Mouse (Mus musculus): ENCODE results near the gene Gtf3c6. TPM values are rescaled to one million over a fixed set of nuclear protein-coding genes. Genes with fewer than 3 reads are reported as not detected.

Gene Gtf3c6
- 88.1 TPM for polyA plus RNA-seq (2017; shearing (Covaris generic))

DNA sequence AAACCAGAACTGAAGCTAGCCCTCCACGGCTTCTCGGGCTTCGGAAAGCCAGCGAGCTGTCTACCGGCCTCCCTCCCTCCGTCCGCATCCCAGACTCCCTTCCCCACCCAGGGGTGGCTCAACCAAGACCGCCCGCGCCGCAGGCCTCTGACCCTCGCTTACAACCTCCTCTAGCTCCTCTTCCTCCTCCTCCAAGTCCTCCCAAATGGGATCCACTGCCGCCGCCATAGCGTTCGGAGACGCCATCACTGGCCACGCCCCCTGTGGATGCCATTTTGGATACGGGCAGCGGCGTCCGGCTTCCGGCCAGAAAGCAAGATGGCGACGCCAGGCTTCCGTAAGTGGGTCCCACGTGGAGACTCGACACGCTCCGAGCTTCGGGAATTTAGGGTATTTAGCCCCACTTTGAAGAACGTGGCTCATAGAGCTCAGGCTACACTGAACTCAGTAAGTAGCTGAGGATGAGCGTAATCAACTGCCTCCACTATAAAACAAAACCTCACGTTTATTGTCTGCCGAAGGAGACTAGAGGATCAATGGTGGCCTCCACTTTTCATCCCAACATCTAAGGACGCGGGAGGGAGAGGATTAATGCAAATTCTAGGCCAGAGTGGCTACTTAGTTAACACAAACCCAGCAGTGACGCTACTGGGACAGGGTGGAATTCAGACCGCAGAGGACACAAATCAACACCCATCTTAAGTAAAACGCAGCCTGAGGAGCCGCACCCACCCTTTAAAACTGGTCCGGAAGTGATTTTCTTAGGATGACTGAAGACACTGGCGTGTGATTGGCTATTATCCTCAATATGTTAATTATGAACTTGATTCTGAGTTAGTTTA, at the start of gene Gtf3c6:
TSS of gene Gtf3c6 (minus strand) at position 695 of the 842 bp plus-strand sequence.

DNA sequence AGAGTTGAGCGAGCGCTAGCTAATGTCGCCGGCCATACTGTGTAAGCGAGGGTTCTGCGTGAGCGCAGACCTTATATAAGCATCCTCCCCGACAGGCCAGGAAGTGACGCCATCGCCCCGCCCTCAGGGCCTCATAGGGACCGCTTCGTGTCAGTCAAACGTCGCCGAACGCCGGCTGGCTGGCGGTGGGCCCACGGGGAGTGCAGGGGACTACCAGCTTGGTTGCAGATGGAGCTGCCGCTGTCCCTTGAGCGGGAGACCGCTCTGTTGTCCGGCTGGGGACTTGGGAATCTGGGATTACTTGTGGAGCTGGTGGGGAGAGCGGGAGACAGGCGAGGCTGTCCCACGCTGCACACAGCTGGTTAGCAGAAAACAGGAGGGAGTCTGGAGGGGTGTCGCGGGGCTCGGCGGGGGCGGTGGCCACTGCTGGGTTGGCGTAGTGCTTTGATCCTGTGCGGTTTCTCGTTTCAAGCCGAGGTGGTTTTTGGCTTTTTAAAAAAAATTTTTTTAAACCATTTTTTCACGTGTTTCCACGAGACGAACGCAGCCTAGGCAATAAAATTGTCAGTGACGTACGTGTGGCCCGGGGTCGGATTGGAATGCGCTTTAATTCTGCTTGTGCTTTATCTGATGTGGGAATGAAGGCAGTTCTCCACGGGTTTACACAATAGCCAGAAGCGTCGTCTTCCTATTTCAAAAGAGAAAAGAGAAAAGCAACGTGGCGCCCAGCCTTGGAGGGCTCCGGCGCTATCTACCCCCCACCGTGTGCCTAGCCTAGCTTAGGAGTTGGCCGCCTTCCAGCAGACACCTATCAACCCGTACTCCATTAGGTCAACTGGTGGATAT, 44.5 kb upstream of the Gtf3c6 start, which contains the start of gene Amd1:
TSS of gene Amd1 (minus strand) at position 47 of the 846 bp plus-strand sequence.

DNA sequence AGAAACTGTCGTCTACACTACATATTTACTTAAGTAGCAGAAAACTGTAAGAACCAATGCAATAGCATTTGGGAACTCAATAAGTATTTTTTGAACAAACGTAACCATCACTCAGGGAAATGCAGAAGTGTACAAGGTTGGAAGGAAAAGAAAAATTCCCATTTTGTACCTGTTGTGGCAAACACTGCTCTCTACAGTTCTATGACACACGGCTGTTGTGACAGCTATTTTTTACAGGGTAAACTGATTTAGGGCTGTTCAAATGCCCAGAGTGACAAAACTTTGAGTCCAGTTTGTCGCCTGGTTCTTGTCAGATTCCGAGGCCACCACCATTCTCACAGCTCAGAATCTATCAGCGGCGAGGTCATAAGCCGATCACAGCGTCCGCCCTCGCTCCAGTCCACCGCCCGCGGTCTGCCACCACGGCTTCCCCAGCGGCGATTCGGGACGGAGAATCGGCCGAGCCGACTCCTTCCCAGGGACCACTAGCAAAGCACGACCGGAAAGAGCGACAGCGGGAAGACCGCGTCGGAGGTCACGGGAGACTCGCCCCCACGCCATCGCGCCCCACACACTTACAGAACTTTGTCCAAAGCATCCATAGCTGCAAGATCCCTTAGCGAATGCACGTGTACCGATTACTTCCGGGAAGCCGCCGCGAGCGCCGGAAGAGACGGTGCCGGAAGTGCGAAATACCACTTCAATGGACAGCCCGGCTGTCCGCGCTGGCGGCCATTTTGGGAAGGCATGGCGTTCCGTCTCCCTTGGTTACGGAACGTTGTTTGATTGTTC, 11.3 kb downstream of the Gtf3c6 start, which contains the start of gene Rpf2:
TSS of gene Rpf2 (minus strand) at position 663 of the 792 bp plus-strand sequence.

Other genes starting within 250 kb of the Gtf3c6 start
- gene Mfsd4b1, start 232.8 kb downstream of the Gtf3c6 start, polyA plus RNA-seq (2017; shearing (Covaris generic)): not detected
- gene Slc16a10, start 115.8 kb downstream of the Gtf3c6 start, polyA plus RNA-seq (2017; shearing (Covaris generic)): 1.0 TPM
- gene Rpf2, start 11.1 kb downstream of the Gtf3c6 start, polyA plus RNA-seq (2017; shearing (Covaris generic)): 64.4 TPM
- 70.0 TPM for gene Amd1, start 44.1 kb upstream of the Gtf3c6 start, polyA plus RNA-seq (2017; shearing (Covaris generic))
- gene Cdk19, start 81.5 kb upstream of the Gtf3c6 start, polyA plus RNA-seq (2017; shearing (Covaris generic)): 65.0 TPM